Mouse (Mus musculus) forebrain, embryonic 16.5 days (tissue): ENCODE data around the gene Il1r2. TPM values are rescaled to one million over a fixed set of nuclear protein-coding genes. Genes with fewer than 3 reads are reported as not detected.

Experiments
- ATAC-seq: fragments of 200-750 bp; cut with Nextera tagmentation; 2 replicates; pipeline ENCODE4 v1.8.0; 2017; ENCODE audit warnings: mild to moderate bottlenecking, moderate library complexity
- H3K27ac ChIP-seq: fragments of 300-500 bp; sonication (generic); 2 replicates; pipeline ENCODE4 v1.5.1; 2014; ENCODE audit warnings: low read length, control low read depth
- H3K27me3 ChIP-seq: fragments of 300-500 bp; sonication (generic); replicated peaks from 2 replicates; pipeline ENCODE4 v1.6.1; 2014; ENCODE audit warnings: low read length; ENCODE audit not compliant: control insufficient read depth, insufficient read depth
- H3K36me3 ChIP-seq: fragments of 300-500 bp; sonication (generic); 2 replicates; pipeline ENCODE4 v1.6.1; 2014; ENCODE audit not compliant: control insufficient read depth, insufficient read depth
- H3K4me1 ChIP-seq: fragments of 300-500 bp; sonication (generic); replicated peaks from 2 replicates; pipeline ENCODE4 v1.6.1; 2014; ENCODE audit warnings: low read length; ENCODE audit not compliant: control insufficient read depth, insufficient read depth
- H3K4me2 ChIP-seq: fragments of 300-500 bp; sonication (generic); 2 replicates; pipeline ENCODE4 v1.6.1; 2014; ENCODE audit warnings: mild to moderate bottlenecking, low read length, control low read depth
- H3K4me3 ChIP-seq: fragments of 300-500 bp; sonication (generic); replicated peaks from 2 replicates; pipeline ENCODE4 v1.5.1; 2014; ENCODE audit warnings: mild to moderate bottlenecking, low read length, control low read depth
- H3K9ac ChIP-seq: fragments of 300-500 bp; sonication (generic); replicated peaks from 2 replicates; pipeline ENCODE4 v1.6.1; 2014; ENCODE audit warnings: low read depth, low read length, control low read depth
- H3K9me3 ChIP-seq: fragments of 300-500 bp; sonication (generic); 2 replicates; pipeline ENCODE4 v1.6.1; 2016; ENCODE audit warnings: low read length; ENCODE audit not compliant: control insufficient read depth
- whole genome bisulfite sequencing: fragments of 180-500 bp; shearing (Covaris S2); extraction: QIAGEN DNeasy Blood & Tissue Kit; methylation state at CpG from one replicate; pipeline ENCODE4 v1.1.7; 2014; 5-methylcytosine and 5-hydroxymethylcytosine counted together
- polyA plus RNA-seq: library from polyadenylated mRNA; unstranded; fragments of >200 nt; fragmentation: Nextera tagmentation; extraction: Ambion mirVana; gene quantifications from 2 replicates; pipeline ENCODE4 v1.2.1, GENCODE M21; 2015

The Il1r2 gene
- polyA plus RNA-seq, 1 experiment from 2014 or later = 0.20 TPM

DNA sequence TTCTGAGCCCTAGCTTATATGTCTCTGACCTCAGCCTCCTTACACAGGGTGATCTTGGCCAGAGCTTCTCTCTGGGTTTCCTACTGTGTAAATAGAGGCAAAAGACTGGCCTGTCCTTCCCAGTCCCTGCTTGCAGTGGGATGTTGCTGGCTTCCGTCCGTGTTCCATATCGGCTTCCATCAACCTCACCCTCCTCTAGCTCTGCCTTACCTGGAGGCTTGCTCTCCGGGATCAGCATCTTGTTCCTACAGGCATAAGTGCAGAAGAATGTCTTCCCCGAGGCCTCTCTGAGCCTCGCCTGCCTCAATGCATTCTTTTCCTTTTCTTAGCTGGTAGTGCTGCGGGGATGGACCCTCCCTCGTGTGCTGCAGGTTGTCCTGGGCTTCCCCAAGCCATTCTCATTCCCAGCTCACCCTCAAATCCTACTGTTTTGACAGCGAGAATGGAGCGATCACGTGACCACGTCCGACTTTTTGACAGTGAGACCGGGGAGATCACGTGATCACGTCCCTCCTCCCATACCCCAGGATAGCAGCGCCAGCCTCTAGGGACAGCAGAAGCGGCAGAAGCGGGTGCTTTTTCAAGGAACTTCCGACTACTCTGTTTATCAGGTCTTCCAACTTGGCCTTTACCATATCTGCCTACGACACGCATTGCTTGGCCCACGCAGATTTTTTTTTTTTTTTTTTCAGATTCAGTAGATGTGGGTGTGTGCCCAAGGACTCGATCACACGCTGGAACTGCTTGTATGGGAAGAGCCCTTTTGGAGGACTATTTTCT, 11.7 kb downstream of the Il1r2 start:
- Histone ChIP-seq H3K36me3 (no peaks in the 10 kb centered on the region), H3K27me3 (no peaks in the 10 kb centered on the region), H3K9me3 (no peaks in the 10 kb centered on the region), H3K9ac (peak overlapping the region; percentile 44), H3K27ac (no peak overlapping the region), H3K4me2 (peak overlapping the region; percentile 65), H3K4me1 (peaks cover 12% of the 10 kb centered on the region), H3K4me3 (peak overlapping the region; percentile 52)
- ATAC-seq = peak; percentile 85
- 3% methylated on average over 25 of the region's 25 CpGs for WGBS

DNA sequence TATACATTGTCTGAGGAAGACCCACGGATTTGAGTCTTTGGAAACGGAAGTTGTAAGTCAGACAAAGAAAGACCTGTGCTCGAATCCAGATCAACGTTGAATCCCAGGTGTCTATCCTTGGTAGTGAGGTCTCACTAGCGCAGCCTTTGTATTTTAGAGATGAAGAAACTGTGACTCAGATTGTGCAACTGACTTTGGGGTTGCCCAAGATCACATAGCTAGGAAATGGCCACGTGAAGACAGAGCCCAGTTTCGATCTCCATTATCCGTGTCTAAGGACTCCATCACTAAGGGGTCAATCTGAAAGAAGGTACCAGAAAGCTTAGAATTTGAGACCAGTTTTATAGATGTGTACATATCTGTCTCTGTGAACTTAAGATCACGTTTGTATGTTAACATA, 17.3 kb downstream of the Il1r2 start:
- Histone ChIP-seq H3K9me3 (no peaks in the 10 kb centered on the region), H3K4me2 (no peak overlapping the region)
- no peak for ATAC-seq

DNA sequence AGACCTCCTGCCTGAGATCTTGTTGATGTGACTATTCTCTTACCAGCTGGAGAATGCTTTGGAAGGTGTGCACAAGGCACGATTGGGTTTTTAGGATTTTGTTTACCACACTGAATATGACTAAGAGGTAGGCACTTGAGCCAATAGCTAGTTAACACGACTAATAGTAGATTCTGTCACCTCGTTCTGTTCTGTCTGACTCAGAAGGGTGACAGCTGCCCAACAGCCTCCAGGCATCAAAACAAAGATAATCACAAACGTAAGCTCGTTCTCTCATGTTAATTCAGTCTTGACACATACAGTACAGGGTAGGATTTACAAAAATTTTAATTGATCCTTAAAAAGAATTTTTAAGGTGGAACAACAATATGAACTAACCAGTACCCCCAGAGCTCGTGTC, 18.7 kb downstream of the Il1r2 start:
- Histone ChIP-seq H3K27me3 (no peaks in the 10 kb centered on the region), H3K36me3 (no peaks in the 10 kb centered on the region), H3K27ac (no peak overlapping the region), H3K4me1 (peaks cover 4% of the 10 kb centered on the region; the same call in 1 of the 2 replicates), H3K9ac (no peak overlapping the region), H3K4me3 (no peak overlapping the region), H3K4me2 (no peak overlapping the region), H3K9me3 (no peaks in the 10 kb centered on the region)
- WGBS = 25% methylated on average over 6 of the region's 6 CpGs
- peak; percentile 59 for ATAC-seq

More for the DNA sequence above, 17.3 kb downstream of the Il1r2 start:
- 87% methylated on average over 9 of the region's 9 CpGs for WGBS
- H3K4me3 ChIP-seq = no peak overlapping the region
- H3K36me3 ChIP-seq = no peaks in the 10 kb centered on the region
- no peaks in the 10 kb centered on the region for H3K27me3 ChIP-seq
- H3K9ac ChIP-seq = no peak overlapping the region
- peaks cover 4% of the 10 kb centered on the region; the same call in 1 of the 2 replicates for H3K4me1 ChIP-seq
- no peak overlapping the region for H3K27ac ChIP-seq

DNA sequence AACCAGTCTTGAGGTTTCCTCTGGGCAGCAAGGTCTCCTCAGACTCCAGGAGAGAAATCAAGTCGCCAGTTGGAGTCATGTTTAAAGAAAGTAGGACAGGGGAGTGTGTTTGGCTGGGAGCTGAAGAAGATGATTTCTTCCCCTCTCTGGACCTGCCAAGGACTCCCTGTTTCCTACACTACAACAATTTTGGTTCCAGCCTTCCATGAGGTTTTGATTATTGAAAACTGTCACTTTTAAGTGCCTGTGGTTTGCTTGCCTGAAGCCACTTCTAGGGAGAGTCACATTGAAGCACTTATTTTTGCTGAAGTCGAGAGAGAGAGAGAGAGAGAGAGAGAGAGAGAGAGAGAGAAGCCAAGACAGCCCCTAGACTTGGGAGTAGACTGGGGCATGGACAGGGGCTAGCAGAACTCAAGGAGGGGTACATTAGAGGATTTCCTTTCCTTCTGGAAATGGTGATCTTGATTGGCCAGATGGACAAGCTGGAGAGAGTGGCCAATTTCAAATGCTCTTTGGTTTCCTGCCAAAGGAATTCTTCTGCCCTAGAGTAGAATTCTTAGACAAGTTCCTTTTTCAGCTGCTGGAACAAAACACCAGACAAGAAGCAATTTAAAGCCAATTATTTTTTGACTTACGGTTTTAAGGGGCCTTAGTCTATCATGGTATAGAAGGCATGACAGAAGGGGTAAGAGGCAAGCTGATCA, 20.9 kb downstream of the Il1r2 start:
- H3K9me3 ChIP-seq = no peaks in the 10 kb centered on the region
- no peaks in the 10 kb centered on the region for H3K27me3 ChIP-seq
- no peak overlapping the region for H3K9ac ChIP-seq
- no peak overlapping the region for H3K4me2 ChIP-seq
- H3K36me3 ChIP-seq = no peaks in the 10 kb centered on the region
- H3K4me1 ChIP-seq = peaks cover 4% of the 10 kb centered on the region; the same call in 1 of the 2 replicates
- ATAC-seq = no peak
- H3K4me3 ChIP-seq = no peak overlapping the region
- H3K27ac ChIP-seq = no peak overlapping the region
- WGBS = 83% methylated on average over 3 of the region's 3 CpGs

DNA sequence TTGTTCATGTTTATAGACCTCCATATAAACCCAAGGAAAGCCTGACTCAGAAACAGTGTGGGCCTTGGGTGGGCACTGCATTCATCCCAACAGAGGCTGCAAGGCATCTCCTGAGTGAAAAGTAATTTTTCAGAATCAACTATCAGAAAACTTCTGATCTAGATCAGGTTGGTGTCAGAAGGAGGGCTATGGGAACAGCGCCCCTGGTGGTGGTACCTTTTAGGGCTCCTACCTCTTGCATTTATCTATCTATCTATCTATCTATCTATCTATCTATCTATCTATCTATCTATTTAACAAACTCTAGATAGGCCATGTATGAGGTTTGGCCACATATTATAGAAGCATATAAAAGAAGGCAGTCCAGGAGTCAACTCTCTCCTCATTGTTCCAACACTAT, 21.7 kb downstream of the Il1r2 start:
- no peaks in the 10 kb centered on the region for H3K27me3 ChIP-seq
- no peak for ATAC-seq
- 14% methylated on average over 1 of the region's 1 CpGs for WGBS

DNA sequence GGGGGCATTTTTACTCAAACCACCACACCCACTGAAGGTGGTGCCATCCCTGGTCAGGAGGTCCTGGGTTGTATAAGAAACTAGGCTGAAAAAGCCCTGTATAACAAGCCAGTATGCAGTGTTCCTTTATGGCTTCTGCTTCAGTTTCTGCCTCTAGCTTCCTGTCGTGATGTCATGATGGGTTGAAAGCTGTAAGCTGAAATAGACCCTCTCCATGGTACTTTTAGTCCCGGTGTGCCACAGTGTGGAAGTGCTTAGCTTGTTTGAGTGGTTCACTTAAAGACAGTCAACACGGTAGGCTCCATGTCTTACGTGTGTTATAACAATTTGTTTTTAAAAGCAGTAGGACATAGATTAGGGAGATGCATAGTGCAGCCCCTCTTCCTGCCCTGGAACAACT, 32.4 kb downstream of the Il1r2 start:
- Histone ChIP-seq H3K36me3 (no peaks in the 10 kb centered on the region), H3K4me2 (no peak overlapping the region), H3K4me1 (no peaks in the 10 kb centered on the region), H3K9me3 (no peaks in the 10 kb centered on the region), H3K9ac (no peak overlapping the region), H3K27me3 (no peaks in the 10 kb centered on the region), H3K4me3 (no peak overlapping the region), H3K27ac (no peak overlapping the region)
- 87% methylated on average over 4 of the region's 4 CpGs for WGBS
- no peak for ATAC-seq

More for the DNA sequence above, 21.7 kb downstream of the Il1r2 start:
- Histone ChIP-seq H3K9me3 (no peaks in the 10 kb centered on the region), H3K27ac (no peak overlapping the region), H3K4me1 (peaks cover 4% of the 10 kb centered on the region; the same call in 1 of the 2 replicates), H3K9ac (no peak overlapping the region), H3K4me3 (no peak overlapping the region), H3K36me3 (no peaks in the 10 kb centered on the region), H3K4me2 (no peak overlapping the region)

DNA sequence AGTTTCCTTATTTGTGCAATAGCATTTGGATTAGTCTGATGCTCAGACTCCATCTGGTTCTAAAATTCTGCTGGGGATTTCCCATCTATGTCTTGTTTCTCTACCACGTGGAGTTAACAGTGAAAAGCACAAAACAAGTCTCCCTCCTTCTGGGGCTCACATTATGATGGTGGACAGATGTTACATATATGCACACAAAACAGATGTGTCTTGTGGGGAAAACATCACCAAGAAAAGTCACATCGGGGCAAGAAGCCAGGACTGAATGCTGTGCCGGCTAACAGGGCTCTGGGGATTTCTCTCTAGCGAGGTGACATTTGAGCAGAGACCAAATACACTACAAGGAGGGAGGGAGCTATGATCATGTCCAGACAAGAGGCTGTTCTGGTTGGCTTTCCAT, 32.8 kb downstream of the Il1r2 start:
- WGBS = 78% methylated on average over 4 of the region's 4 CpGs
- Histone ChIP-seq H3K27ac (no peak overlapping the region), H3K4me3 (no peak overlapping the region), H3K9me3 (no peaks in the 10 kb centered on the region), H3K4me1 (no peaks in the 10 kb centered on the region), H3K27me3 (no peaks in the 10 kb centered on the region), H3K9ac (no peak overlapping the region), H3K4me2 (no peak overlapping the region), H3K36me3 (no peaks in the 10 kb centered on the region)
- ATAC-seq = no peak

DNA sequence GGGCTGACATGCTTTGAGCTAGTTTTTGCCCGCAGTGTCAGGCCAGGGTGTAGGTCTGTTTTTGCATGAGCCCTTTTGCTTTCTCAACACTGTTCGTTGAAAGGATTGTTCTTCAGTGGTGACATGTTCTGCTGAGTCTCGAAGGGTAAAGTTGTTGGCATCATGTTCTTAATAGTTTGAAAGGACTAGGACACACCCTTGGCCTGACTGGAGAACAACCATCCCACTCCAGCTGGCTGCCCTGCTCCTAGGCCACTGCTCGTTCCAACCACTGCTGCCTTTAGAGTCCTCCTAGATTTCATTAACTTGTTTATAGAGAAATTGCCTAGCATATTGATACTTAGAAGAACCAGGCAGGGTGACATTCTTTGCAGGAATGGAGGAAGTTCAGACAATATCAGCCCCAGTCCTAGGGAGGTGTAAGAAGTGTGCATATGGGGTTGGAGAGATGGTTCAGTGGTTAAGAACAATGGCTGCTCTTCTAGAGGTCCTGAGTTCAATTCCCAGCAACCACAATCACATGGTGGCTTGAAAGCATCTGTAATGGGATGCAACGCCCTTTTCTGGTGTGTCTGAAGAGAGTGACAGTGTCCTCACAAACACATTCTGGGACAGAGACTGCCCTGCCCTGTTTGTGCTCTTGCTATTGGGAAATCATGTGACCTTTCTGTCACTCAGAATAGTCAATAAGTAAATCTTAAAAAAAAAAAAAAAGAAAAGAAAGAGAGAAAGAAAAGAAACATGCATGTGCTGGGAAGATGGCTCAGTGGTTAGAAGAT, 34.3 kb downstream of the Il1r2 start:
- H3K4me3 ChIP-seq = no peak overlapping the region
- H3K4me2 ChIP-seq = no peak overlapping the region
- no peak overlapping the region for H3K9ac ChIP-seq
- no peaks in the 10 kb centered on the region for H3K4me1 ChIP-seq
- 73% methylated on average over 5 of the region's 5 CpGs for WGBS
- ATAC-seq = no peak
- no peaks in the 10 kb centered on the region for H3K9me3 ChIP-seq
- H3K27ac ChIP-seq = no peak overlapping the region
- H3K36me3 ChIP-seq = no peaks in the 10 kb centered on the region
- no peaks in the 10 kb centered on the region for H3K27me3 ChIP-seq

DNA sequence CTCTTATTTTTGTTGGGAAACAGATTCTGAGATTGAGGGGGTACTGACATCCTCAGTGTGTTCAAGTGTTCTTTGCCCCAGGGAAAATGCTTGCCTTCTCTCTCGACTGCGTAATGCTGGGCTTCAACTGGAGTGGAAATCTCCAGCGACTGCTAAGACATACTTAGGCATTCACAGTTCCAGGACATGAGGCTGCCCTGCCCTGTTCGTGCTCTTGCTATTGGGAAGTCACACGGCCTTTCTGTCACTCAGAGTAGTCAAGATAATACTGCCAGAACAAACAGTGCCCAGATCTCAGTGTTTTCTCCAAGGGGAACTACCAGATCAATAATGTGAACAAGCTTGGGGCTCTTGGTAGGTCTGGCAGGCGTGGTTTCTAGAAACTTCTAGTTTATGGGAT, 35.9 kb downstream of the Il1r2 start:
- no peak overlapping the region for H3K4me3 ChIP-seq
- 76% methylated on average over 6 of the region's 6 CpGs for whole genome bisulfite sequencing
- H3K27me3 ChIP-seq = no peaks in the 10 kb centered on the region
- H3K27ac ChIP-seq = no peak overlapping the region
- H3K36me3 ChIP-seq = no peaks in the 10 kb centered on the region
- H3K4me1 ChIP-seq = no peaks in the 10 kb centered on the region
- H3K9me3 ChIP-seq = no peaks in the 10 kb centered on the region
- no peak overlapping the region for H3K9ac ChIP-seq
- H3K4me2 ChIP-seq = no peak overlapping the region
- no peak for ATAC-seq
